Mouse (Mus musculus) embryo, embryonic 9.5 days (tissue): Measurements from ENCODE around the gene Hyls1.
"Not testable (repeated sequence)": the region's sequence is repeated elsewhere in the genome, so short reads cannot be mapped to it uniquely, and the experiment has no call there.

Experiments
- DNase-seq: peaks from one replicate; pipeline ENCODE4 v3.0.0-alpha.2; 2017; ENCODE audit errors: extremely low spot score

Hyls1 gene

GRCm38 (mm10) chr9:35569571-35570534 lies at the start of gene Hyls1, which contains the start of gene Pate2:
Gene Hyls1, minus strand, starts transcription at chr9:35570398.
Gene Pate2, plus strand, starts transcription at chr9:35570284.
- peak; percentile 93 for DNase-seq

DNA sequence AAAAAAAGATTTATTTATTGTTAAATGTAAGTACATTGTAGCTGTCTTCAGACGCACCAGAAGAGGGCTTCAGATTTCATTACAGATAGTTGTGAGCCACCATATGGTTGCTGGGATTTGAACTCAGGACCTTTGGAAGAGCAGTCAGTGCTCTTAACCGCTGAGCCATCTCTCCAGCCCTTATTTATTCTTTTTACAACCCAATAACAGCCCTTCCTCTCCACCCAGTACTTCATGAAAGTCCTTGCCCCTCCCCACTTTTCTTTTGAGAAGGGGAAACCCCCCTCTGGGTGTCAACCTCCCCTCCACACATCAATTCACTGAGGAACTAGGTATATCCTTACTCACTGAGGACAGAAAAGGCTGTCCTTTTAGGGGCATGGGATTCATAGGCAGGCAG lies 46.6 kb upstream of the Hyls1 start:
- DNase-seq, result not testable (repeated sequence)

DNA sequence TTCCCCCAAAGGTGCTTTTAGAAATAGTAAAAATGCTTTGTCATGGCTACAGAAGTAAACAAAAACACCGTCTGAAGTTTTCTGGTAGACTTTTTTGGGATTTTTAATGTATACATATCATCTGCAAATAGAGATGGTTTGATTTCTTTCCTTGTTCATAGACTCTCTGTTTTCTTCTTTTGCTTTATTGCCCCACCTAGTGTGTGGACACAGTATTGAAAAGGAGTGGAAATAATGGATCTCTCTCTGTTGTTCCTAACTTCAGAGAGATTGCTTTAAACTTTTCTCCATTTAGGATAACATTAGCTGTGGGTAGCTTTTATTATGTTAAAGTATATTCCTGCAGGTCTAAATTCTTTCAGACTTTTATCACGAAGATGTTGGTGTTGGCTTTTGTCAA lies 43.8 kb upstream of the Hyls1 start:
- no peak for DNase-seq

- no peak for DNase-seq
Measured at GRCm38 (mm10) chr9:35611841-35612240, 41.6 kb upstream of the Hyls1 start, which contains the start of gene Pate4. Gene Pate4, minus strand, starts transcription at chr9:35611941.

- DNase-seq, result no peak
Measured at GRCm38 (mm10) chr9:35607647-35608405, 37.6 kb upstream of the Hyls1 start.

DNA sequence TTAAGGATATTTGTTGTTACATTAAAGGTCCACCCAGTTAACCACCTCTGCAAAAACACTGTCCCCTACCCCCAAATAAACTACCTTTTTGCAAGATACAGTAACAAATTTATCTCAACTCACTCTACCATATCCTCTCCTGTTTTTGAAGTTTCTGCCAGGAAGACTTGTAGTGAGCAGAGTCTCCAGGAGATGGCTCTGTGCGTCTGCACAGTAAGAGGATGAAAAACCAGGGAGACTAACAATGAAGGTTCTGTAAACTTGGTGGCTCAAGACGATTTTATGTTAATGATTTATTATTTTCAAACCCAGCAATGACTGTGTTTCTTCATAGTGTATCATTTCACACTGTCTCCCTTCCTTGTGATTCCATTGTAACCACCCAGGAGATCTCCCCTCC lies 22.7 kb upstream of the Hyls1 start:
- DNase-seq, result no peak

DNA sequence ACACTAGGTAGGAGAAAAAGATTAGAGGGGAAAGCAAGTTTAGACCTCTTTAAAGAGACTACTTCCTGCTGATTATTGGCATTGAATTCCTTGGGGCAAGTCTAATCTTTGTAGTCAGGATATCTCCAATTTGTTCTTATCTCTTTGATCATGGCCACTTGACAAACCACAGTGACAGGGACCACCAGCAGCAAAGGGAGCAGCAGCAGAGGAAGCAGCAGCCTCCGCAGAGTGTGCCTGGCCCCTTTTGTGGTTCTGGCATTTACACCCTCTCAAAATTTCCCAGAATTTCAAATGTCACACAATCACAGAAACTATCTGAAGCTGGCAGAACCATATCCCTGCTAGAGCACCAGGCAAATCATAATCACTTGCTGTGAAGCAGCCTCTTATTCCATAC lies 17.5 kb upstream of the Hyls1 start:
- no peak for DNase-seq

- peak; percentile 28 for DNase-seq
Measured at GRCm38 (mm10) chr9:35574416-35574815, 4.2 kb upstream of the Hyls1 start.

DNA sequence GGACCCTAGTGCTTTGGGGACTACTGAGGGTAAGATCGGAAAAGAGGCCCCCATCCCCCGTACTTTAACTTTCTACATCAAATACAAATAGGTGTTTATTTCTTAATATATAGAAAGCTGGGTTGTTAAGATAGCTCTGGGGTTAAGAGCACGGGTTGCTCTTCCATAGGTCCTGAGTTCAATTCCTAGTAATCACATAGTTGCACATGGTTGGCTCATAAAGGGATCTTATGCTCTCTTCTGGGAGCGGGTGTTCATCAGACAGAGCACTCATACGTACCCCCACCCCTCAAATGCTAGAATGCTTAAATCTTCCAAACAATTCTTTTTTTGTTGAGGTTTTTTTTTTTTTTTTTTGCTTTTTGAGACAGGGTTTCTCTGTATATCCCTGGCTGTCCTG lies 465 bp upstream of the Hyls1 start:
- DNase-seq, result no peak

DNA sequence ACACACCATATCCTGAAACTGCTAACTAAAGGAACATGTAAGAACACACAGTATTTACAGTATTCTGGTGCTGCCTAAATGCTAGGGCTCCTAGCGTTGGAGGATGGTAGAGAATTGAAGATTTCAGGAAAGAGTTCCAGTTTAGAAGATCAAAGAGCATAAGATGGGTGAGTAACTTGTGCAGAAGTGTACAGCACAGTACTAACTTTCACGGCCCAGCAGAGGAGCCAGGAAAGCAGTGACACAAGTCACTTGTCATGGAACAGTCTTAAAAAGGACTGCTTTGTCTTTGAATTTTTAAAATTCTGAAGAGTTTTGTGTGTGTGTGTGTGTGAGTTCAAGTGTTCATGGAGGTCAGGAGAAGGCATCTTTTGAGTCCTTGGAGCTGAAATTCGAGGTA lies 2.2 kb downstream of the Hyls1 start:
- DNase-seq, result no peak

DNA sequence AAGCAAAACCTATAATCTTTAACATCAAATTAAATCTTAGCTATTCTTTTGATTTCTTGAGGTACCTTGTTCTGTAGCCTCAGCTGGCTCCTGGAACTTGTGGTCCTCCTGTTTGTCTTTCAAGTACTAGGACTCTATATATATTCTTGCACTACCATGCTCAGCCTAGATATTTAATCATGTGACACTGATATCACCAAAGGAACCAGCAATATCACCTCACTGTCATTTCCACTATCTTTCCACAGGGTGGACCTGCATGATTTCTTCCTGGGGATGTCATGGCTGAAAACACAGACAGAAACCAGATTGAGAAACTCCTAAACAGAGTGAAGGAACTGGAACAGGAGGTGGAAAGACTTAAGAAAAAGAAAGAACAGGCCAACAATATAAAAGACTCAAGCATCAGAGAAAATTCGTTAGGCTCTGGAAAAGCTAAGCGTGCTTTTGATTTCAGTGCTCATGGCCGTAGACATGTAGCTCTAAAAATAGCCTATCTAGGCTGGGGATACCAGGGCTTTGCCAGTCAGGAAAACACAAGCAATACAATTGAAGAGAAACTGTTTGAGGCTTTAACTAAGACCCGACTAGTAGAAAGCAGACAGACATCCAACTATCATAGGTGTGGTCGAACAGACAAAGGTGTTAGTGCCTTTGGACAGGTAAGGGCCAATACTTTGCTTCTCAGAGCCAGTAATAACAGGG lies 5.5 kb downstream of the Hyls1 start:
- DNase-seq, result no peak

- DNase-seq, result no peak
Measured at GRCm38 (mm10) chr9:35561583-35561982, 8.6 kb downstream of the Hyls1 start.

- no peak for DNase-seq
Measured at GRCm38 (mm10) chr9:35561076-35561475, 9.1 kb downstream of the Hyls1 start.

DNA sequence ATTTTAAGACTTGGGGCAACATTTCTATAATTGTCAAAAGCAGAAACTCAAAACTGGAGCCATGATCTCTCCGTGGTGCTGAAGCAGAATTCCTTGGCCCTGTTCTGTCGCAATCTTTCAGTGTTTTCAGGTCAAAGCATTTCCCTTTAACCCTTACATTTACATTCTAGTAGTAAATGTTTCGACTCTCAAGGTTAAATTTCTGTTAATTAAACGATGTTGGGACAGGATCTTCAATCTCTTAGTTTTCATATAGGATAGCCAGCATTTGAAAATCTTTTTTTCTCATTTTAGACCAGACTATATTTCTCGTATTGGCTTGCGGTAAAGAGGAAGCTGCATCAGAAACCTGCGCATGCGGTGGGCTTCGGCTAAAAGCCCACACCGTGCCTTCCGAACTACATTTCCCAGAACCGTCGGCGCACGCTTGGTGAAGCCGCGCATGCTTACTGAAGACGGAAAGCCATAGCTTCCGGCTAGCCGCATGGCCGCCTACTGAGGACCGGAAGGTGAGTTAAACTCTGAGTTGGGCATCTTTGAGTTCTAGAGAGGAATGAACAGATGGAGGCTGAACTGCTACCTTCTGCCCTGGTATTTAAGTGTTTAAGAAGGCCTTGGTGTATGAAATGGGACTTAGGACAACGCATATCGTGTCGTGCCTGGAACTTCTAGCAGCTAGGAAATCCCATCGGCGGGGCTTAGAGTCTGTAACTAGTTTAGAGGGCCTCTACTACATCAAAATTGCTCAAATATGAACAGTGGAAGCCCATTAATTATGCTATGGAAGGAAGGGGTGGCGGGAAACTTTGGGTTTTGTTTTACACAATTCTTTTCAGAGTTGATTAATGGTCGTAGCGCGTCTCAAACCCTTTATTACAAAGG lies 10.9 kb downstream of the Hyls1 start:
- DNase-seq, result peak; percentile 85

GRCm38 (mm10) chr9:35558257-35559008 lies 11.8 kb downstream of the Hyls1 start, which contains the start of the genes Ddx25 and Pus3:
Gene Ddx25, minus strand, starts transcription at chr9:35558528.
Gene Pus3, plus strand, starts transcription at chr9:35558595.
- DNase-seq, result peak; percentile 80

- no peak for DNase-seq
Measured at GRCm38 (mm10) chr9:35556494-35557102, 13.6 kb downstream of the Hyls1 start.

- DNase-seq, result no peak
Measured at GRCm38 (mm10) chr9:35548455-35548854, 21.7 kb downstream of the Hyls1 start.

DNA sequence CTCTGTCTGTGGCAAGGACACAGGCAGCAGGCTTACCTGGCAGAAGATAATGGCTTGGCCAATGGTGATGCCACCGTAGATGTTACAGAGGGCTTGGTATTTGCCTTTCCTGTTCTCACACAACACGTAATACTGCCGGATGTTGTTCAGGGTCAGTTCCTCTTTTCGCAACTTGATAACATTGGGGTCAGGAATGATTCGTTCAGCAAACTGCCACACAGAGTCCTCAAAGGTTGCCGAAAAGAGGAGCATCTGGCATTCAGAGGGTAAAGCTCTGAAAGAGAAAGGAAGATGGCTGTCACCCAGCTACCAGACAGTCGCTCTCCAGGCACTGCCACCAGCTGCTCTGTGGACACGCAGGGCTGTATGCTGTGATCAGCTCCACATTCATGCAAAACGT lies 23.5 kb downstream of the Hyls1 start:
- DNase-seq, result no peak

DNA sequence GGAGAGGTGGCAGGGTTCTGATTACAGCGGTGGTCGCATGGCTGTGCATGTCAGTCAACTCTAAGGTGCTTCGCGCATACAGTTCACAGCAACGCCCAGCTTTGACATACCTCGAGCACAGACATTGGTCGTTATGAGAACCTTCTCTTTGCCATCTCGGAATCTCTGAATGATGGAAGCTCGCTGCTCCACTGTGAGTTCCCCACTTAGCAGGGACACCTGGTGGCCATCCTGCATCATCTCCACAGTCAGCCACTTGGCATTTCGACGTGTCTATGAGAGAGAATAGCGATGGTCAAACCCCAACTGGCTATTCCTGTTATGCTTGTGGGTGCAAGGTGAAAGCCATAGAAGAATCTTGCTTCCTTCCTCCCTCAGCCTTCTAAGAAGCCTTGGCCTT lies 24.5 kb downstream of the Hyls1 start:
- no peak for DNase-seq

GRCm38 (mm10) chr9:35544666-35545065 lies 25.5 kb downstream of the Hyls1 start:
- DNase-seq, result no peak
